Mouse (Mus musculus) adipocyte (in vitro differentiated cells): ENCODE results near the gene Rec8.

Source experiments
- DNase-seq: peaks from one replicate; pipeline ENCODE4 v3.0.0-alpha.2; 2016; ENCODE audit warnings: low spot score

Gene Rec8

GRCm38 (mm10) chr14:55592226-55592625, 25.6 kb upstream of the Rec8 start:
- no peak for DNase-seq

GRCm38 (mm10) chr14:55596036-55596690, 21.7 kb upstream of the Rec8 start:
- DNase-seq = no peak

GRCm38 (mm10) chr14:55598521-55599390, 19.1 kb upstream of the Rec8 start:
- no peak for DNase-seq

- no peak for DNase-seq
Measured at GRCm38 (mm10) chr14:55603271-55603632, 14.6 kb upstream of the Rec8 start, which contains the start of gene Irf9. Gene Irf9, plus strand, starts transcription at chr14:55603571.

- peak; percentile 83 for DNase-seq
Measured at GRCm38 (mm10) chr14:55603633-55604576, 13.9 kb upstream of the Rec8 start.

GRCm38 (mm10) chr14:55604823-55605222, 13.0 kb upstream of the Rec8 start:
- DNase-seq = no peak

- DNase-seq = no peak
Measured at GRCm38 (mm10) chr14:55605743-55606459, 11.9 kb upstream of the Rec8 start.

GRCm38 (mm10) chr14:55608339-55608738, 9.5 kb upstream of the Rec8 start:
- no peak for DNase-seq

GRCm38 (mm10) chr14:55613346-55613745, 4.5 kb upstream of the Rec8 start:
- no peak for DNase-seq

GRCm38 (mm10) chr14:55614565-55615178, 3.2 kb upstream of the Rec8 start:
- no peak for DNase-seq

GRCm38 (mm10) chr14:55615876-55616275, 2.0 kb upstream of the Rec8 start:
- peak; percentile 75 for DNase-seq

GRCm38 (mm10) chr14:55616844-55617243, 993 bp upstream of the Rec8 start:
- no peak for DNase-seq

- DNase-seq = no peak
Measured at GRCm38 (mm10) chr14:55618486-55619195, 804 bp downstream of the Rec8 start.

GRCm38 (mm10) chr14:55628077-55628827, 10.4 kb downstream of the Rec8 start:
- no peak for DNase-seq

- no peak for DNase-seq
Measured at GRCm38 (mm10) chr14:55629312-55629711, 11.5 kb downstream of the Rec8 start.

- DNase-seq = peak; percentile 14
Measured at GRCm38 (mm10) chr14:55634874-55635522, 17.2 kb downstream of the Rec8 start.

GRCm38 (mm10) chr14:55635523-55636007, 17.7 kb downstream of the Rec8 start, which contains the start of gene Ipo4:
Gene Ipo4, minus strand, starts transcription at chr14:55635957.
- DNase-seq = peak; percentile 89

GRCm38 (mm10) chr14:55637795-55638194, 20.0 kb downstream of the Rec8 start, which contains the start of gene Gm49378:
Gene Gm49378, minus strand, starts transcription at chr14:55637895.
- no peak for DNase-seq

GRCm38 (mm10) chr14:55640816-55641215, 23.0 kb downstream of the Rec8 start:
- DNase-seq = no peak
